Mouse (Mus musculus) adrenal gland, adult 10 weeks (tissue): Measurements from ENCODE around the gene Bscl2. TPM values are rescaled to one million over a fixed set of nuclear protein-coding genes. Genes with fewer than 3 reads are reported as not detected.

ENCODE experiments used
- polyA plus RNA-seq: library from polyadenylated mRNA; stranded (reverse); fragments of 350-450 nt; fragmentation: Illumina TruSeq; extraction: RNeasy Lipid Tissue Mini Kit (QIAGEN cat#74804); gene quantifications from one replicate; pipeline ENCODE4 v1.2.3, GENCODE M21; 2014; ENCODE audit warnings: low read depth, low replicate concordance

Bscl2 gene
- polyA plus RNA-seq, 1 experiment from 2014 or later = 24.6 TPM

Other genes starting within 250 kb of the Bscl2 start
- not detected for gene Slc22a8, start 246.2 kb upstream of the Bscl2 start, polyA plus RNA-seq
- gene Slc22a6, start 219.4 kb upstream of the Bscl2 start, polyA plus RNA-seq = not detected
- gene Chrm1, start 173.7 kb upstream of the Bscl2 start, polyA plus RNA-seq = 0.23 TPM
- gene Slc3a2, start 114.1 kb upstream of the Bscl2 start, polyA plus RNA-seq = 163 TPM
- gene Wdr74, start 101.6 kb upstream of the Bscl2 start, polyA plus RNA-seq = 15.5 TPM
- gene 1700092M07Rik, start 96.7 kb upstream of the Bscl2 start, polyA plus RNA-seq = not detected
- 63.2 TPM for gene Stx5a, start 96.1 kb upstream of the Bscl2 start, polyA plus RNA-seq
- gene Nxf1, start 80.4 kb upstream of the Bscl2 start, polyA plus RNA-seq = 68.2 TPM
- 50.0 TPM for gene Tmem223, start 66.5 kb upstream of the Bscl2 start, polyA plus RNA-seq
- gene Tmem179b, start 63.0 kb upstream of the Bscl2 start, polyA plus RNA-seq = 51.8 TPM
- 1.4 TPM for gene Taf6l, start 51.0 kb upstream of the Bscl2 start, polyA plus RNA-seq
- gene Polr2g, start 38.9 kb upstream of the Bscl2 start, polyA plus RNA-seq = 94.7 TPM
- 0.47 TPM for gene Zbtb3, start 34.9 kb upstream of the Bscl2 start, polyA plus RNA-seq
- 87.3 TPM for gene Ttc9c, start 18.1 kb upstream of the Bscl2 start, polyA plus RNA-seq
- gene Hnrnpul2, start 17.5 kb upstream of the Bscl2 start, polyA plus RNA-seq = 117 TPM
- gene AC129217.1, start 7.7 kb upstream of the Bscl2 start, polyA plus RNA-seq = not detected
- 2.2 TPM for gene Gng3, start 1.7 kb downstream of the Bscl2 start, polyA plus RNA-seq
- 3.3 TPM for gene Lrrn4cl, start 13.3 kb downstream of the Bscl2 start, polyA plus RNA-seq
- gene Ubxn1, start 34.0 kb downstream of the Bscl2 start, polyA plus RNA-seq = 25.3 TPM
- gene Uqcc3, start 43.5 kb downstream of the Bscl2 start, polyA plus RNA-seq = 3.3 TPM
- gene Lbhd1, start 46.3 kb downstream of the Bscl2 start, polyA plus RNA-seq = 76.6 TPM
- not detected for gene Gm49403, start 46.5 kb downstream of the Bscl2 start, polyA plus RNA-seq
- gene 1810009A15Rik, start 51.4 kb downstream of the Bscl2 start, polyA plus RNA-seq = 7.9 TPM
- not detected for gene Gm49416, start 51.5 kb downstream of the Bscl2 start, polyA plus RNA-seq
- 1.2 TPM for gene Ints5, start 55.5 kb downstream of the Bscl2 start, polyA plus RNA-seq
- gene Ganab, start 60.6 kb downstream of the Bscl2 start, polyA plus RNA-seq = 97.8 TPM
- 11.3 TPM for gene B3gat3, start 82.9 kb downstream of the Bscl2 start, polyA plus RNA-seq
- gene Rom1, start 91.9 kb downstream of the Bscl2 start, polyA plus RNA-seq = 3.3 TPM
- 7.1 TPM for gene Eml3, start 92.1 kb downstream of the Bscl2 start, polyA plus RNA-seq
- gene Mta2, start 104.4 kb downstream of the Bscl2 start, polyA plus RNA-seq = 70.1 TPM
- gene Tut1, start 116.4 kb downstream of the Bscl2 start, polyA plus RNA-seq = 2.8 TPM
- 77.3 TPM for gene Eef1g, start 129.6 kb downstream of the Bscl2 start, polyA plus RNA-seq
- gene Ahnak, start 151.8 kb downstream of the Bscl2 start, polyA plus RNA-seq = 34.2 TPM